Mouse (Mus musculus) layer of hippocampus, postnatal 25 days (tissue): ENCODE results near the gene Abhd12. TPM values are rescaled to one million over a fixed set of nuclear protein-coding genes. Genes with fewer than 3 reads are reported as not detected.
"Not testable (repeated sequence)": the region's sequence is repeated elsewhere in the genome, so short reads cannot be mapped to it uniquely, and the experiment has no call there.

Experiments used
- DNase-seq, 2 experiments: peaks; one replicate each; pipeline ENCODE4 v3.0.0; 2022; ENCODE audit warnings: mixed read lengths in 2 of 2, low spot score in 1 of 2; ENCODE audit errors: extremely low spot score in 1 of 2
- total RNA-seq, 2 experiments: library from RNA; stranded (reverse); gene quantifications; 2 replicates each; pipeline ENCODE4 v1.2.3; 2021

The Abhd12 gene
- total RNA-seq, 2 experiments from 2014 or later = 296 to 326 TPM

DNA sequence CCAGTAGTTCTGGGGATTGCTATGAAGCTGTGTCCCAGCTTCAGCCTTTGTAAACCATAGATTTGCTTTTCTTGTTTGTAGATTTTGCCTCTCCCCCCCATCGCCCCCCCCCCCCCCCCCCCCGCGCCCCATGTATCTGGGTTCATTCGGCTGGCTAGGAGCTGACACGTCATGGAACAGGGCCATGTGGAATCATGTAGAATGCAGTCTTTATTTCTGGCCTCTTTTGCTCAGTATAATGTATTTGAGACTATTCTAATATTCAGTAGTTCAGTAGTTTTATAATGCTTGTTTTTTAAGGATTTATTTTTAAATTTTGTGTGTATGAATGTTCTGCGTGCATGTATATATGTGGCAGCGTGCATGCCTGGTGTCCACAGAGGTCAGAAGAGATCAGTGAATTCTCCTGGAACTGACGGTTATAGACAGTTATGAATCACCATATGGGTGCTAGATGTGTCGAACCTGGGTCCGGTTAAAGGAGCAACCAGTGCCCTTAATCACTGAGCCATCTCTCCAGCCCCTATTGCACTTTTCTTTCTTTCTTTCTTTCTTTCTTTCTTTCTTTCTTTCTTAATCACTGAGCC, 5.8 kb upstream of the Abhd12 start:
- DNase-seq = no peak

DNA sequence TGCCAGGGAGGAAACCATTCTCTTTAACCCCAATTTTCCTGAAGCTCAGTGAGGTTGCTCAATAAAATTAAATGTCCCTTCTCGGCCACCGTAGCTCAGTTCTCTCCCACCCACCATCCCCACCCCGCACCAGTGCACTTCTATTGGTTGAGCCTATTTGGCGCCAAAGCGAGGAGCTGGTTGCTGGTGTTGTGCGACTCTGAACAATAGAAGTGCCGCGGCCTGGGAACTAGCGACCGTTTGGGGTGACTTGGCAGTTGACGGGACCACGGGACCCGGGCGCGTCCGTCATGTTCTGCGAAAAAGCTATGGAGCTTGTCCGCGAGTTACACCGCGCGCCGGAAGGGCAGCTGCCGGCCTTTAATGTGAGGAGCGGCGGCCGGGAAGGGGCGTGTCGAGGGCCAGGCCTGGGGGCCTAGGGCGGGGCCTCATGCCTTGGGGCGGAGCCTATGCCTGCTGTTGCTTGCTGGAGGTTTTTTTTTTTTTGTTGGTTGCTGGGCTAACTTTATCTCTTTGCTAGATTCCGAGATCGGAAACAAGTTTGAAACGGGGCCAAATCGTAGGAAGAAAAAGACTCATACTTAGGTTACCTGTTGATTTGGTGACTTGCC, 5.0 kb upstream of the Abhd12 start:
- peak; percentile 76 for DNase-seq

- DNase-seq = not testable (repeated sequence)
These were observed 4.3 kb upstream of the Abhd12 start for GRCm38 (mm10) chr2:150908881-150909280.

DNA sequence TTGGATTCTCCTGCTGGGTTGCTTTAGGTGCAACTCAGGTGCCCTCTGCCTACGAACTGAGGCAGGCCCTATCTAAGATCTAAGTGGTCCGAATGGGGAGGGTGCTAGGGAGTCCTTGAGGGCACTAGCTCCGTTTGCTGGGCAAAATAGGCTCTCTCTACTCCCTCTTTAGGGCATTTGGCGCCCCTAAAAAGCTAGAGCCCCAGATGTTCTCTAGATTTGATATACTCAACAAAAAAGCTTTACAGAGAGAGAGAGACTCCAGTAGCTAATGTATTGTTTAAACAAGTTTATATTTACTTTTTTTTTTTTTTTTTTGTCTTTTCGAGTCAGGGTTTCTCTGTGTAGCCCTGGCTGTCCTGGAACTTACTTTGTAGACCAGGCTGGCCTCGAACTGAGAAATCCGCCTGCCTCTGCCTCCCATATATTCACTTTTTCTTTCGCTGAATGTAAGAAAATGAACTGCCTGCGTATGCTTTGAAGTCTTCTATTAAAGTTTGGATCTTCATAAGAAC, 452 bp upstream of the Abhd12 start, which contains the start of gene Gins1:
TSS of gene Gins1 (plus strand) at position 465 of the 515 bp plus-strand sequence.
- DNase-seq = no peak

GRCm38 (mm10) chr2:150902347-150902746, 2.2 kb downstream of the Abhd12 start:
- DNase-seq = no peak

DNA sequence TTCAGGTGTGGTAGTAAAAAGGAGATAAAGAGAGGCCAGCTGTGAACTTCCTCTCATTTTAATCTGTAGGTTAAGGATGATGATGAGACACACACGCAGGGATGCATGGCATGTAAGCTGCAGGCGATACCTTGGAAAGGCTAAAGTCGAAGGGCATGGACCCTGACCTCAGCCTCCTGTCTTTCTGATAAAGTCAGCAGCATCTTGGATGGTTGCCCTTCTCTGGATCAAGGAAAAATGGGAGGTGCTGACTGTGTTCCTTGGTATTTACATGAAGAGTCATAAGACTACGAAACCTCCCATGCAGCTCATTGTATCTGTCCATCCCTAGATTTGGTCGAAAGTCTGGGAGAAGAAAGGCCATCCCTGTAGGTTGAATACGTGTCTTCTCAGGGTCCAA, 4.2 kb downstream of the Abhd12 start:
- no peak for DNase-seq

- DNase-seq = no peak
These were observed 8.8 kb downstream of the Abhd12 start for GRCm38 (mm10) chr2:150895691-150896252.

- DNase-seq = no peak
These were observed 9.8 kb downstream of the Abhd12 start for GRCm38 (mm10) chr2:150894617-150895267.

DNA sequence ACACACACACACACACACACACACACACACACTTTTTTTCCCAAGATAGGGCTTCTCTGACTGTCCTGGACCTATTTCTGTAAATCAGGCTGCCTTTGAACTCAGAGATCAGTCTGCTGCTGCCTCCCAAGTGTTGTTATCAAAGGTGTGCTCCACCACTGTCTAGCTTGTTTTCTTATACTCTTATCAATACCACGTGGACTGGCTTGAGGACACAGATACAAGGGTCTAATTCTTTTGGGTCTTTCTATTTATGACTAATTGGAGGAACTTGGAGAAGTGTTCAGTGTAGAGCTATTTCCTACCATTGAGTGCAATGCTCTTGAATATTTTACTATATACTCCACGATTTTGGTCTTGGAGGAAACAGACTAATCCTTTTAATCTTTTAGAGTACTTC, 17.2 kb downstream of the Abhd12 start:
- no peak for DNase-seq

DNA sequence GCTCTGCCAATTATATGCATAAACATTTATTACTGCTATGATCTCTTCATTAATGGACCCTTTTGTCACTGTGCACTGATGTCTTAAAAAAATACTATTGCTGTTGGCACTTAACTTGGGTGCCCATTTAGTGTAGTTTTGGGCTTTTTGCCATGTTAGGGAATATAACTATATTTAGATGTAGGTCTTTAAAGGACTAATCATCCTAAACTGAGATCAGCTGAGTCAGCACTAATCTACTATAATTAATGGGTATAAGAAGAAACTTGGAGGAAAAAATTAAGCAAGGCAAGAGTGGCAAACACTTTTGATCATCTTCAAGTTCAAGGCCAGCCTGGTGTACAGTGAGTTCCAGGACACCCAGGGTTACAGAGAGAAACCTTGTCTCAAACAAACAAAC, 18.2 kb downstream of the Abhd12 start:
- DNase-seq = no peak

GRCm38 (mm10) chr2:150885814-150886213, 18.7 kb downstream of the Abhd12 start:
- no peak for DNase-seq

DNA sequence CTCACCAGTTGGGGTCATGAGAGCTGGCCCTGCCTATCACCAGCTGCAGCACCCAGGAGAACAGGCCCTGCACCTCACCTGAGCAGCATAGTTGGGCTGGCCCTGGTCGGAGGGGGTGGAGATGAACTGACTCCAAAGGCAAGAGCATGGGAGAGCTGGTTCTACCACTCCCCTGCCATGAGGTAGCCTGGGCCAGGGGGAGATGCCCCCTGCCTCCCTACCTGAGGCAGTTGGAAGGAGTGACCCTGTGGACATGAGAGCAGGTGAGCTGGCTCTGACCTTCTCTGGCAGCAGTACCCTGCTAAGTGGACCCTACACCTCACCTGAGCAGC, 19.8 kb downstream of the Abhd12 start:
- DNase-seq = no peak

- no peak for DNase-seq
These were observed 20.3 kb downstream of the Abhd12 start for GRCm38 (mm10) chr2:150884075-150884778.

DNA sequence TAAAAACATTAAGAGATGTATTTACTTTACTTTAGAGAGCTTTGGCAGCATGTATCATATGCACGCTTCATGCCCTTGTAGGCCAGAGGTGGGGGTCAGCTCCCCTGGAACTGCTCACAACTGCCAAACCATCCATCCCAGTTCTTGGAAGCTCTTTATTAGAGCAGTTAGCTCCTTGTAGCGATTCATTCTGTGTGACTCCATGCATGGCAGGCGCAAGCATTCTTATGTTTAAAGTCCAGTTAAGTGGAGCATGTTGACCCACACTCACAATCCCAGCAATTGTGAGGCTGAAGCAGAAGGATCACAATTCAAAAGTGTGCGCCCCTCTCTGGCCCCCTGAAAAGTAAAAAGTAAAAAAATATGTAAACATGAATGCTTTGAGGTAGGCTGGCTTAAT, 27.0 kb downstream of the Abhd12 start:
- DNase-seq = no peak

GRCm38 (mm10) chr2:150875226-150875625, 29.3 kb downstream of the Abhd12 start:
- no peak for DNase-seq

DNA sequence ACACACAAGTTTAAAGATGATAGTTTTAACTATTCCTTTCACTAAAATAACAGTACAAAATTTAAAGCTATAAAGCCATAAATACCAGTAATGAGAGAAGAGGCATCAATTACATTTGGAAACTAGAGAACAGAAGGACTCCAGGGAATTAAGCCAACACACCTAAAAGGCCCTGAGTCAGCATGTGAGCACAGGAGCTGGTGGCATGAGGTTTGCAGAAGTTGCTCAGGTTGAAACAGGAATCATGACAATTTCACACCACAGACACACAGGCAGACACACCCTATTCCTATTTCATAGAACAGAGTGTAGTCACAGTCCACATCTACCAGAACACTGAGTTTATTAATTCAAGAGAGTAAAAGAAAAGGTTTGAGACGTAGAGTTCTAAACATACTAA, 30.0 kb downstream of the Abhd12 start:
- DNase-seq = no peak

DNA sequence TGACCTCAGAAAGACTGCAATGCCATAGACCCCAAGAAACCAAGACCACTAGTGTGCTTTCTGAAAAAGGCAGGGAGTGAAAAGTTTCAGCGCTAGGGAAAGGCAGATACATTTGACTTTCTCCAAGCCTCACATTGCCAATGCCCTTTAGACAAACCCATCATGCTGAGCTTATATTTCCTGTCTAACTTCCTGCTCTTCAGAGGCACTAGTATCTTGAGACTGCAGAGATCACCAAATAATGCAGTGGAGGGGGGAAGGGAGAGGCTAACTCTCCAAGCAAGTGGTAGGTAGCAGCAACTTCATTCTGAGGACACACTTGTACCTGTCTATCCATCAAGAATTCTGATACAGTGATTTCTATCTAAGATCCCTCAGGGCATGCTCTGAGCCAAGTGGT, 35.1 kb downstream of the Abhd12 start:
- no peak for DNase-seq

DNA sequence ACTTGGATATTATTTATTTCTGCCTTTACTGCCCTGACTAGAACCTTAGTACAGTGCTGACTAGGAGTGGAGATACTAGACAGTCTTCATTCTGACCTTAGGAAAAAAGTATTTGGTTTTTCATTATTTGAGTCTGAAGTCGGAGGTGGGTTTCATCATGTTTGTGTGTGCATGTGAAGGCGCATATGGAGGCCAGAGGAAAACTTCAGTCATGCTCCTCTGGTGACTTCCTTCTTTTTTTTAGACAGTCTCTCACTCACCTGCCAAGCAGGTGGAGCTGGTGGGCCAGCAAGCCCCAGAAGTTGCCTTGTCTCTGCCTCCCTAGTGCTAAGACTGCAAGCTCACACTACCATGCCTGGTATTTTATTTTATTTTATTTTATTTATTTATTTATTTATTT, 37.5 kb downstream of the Abhd12 start:
- DNase-seq = no peak

- no peak for DNase-seq
These were observed 43.4 kb downstream of the Abhd12 start for GRCm38 (mm10) chr2:150861128-150861527.

- no peak for DNase-seq
These were observed 44.7 kb downstream of the Abhd12 start for GRCm38 (mm10) chr2:150859709-150860470.
